Mouse (Mus musculus): ENCODE measurements around the gene Cd209a. TPM values are rescaled to one million over a fixed set of nuclear protein-coding genes. Genes with fewer than 3 reads are reported as not detected.
A peak's percentile ranks its signal among the peaks of the same experiment; 100 is the strongest.
"Not testable (repeated sequence)": the region's sequence is repeated elsewhere in the genome, so short reads cannot be mapped to it uniquely, and the experiment has no call there.

Gene Cd209a
- total RNA-seq (2021) = under 1 TPM; 0.22 to 0.42 TPM

GRCm38 (mm10) chr8:3748761-3749160 is at the start of gene Cd209a:
TSS of gene Cd209a (minus strand) at chr8:3748984.
- no peak for DNase-seq (ENCODE audit: low spot score)
- intact Hi-C loops (cut with DNase I) = no loop called here

DNA sequence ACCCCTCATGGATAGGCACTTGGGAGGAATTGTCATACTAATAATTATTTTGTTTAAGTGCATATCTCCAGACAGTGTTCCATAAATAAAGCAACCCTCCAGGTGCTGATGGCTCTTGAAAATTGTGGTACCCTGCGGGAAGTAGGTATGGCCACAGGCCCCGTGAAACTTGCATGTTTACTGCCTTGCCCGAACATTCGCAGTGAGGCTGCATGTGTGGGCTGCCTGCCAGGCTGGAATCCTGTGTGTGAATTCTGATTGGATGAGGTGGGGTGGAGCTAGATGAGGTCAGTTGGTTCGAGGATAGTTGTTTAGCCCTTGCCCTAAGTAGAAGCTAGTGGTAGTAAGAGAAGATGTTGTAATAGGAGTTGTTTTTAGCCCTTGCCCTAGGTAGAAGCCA is 19.9 kb upstream of the Cd209a start:
- intact Hi-C loops (cut with DNase I); DNase-seq (ENCODE audit: low spot score): not testable (repeated sequence)

- intact Hi-C loops (cut with DNase I) = no loop called here
- no peak for DNase-seq (ENCODE audit: low spot score)
These were observed 5.6 kb upstream of the Cd209a start for GRCm38 (mm10) chr8:3754261-3754850.

DNA sequence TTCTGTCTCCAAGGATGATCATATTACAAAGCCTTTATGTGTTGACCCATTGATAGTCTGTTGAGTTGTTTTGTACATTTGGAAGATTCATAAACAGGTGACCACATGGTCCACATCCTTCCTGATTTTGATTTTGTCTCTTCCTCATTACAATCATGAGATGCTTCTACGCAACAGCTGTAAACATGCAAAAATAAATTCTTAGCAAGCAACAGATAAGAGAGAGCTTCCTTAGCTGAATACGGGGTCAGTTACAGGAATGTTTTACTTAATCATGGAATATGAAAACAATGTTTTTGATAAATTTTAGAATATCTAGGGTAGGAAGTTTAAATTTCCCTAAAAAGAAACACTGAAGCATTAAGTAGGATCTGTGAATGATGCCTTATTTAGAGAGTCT is 11.8 kb downstream of the Cd209a start:
- intact Hi-C loops (cut with DNase I) = no loop called here
- DNase-seq (ENCODE audit: low spot score) = no peak

DNA sequence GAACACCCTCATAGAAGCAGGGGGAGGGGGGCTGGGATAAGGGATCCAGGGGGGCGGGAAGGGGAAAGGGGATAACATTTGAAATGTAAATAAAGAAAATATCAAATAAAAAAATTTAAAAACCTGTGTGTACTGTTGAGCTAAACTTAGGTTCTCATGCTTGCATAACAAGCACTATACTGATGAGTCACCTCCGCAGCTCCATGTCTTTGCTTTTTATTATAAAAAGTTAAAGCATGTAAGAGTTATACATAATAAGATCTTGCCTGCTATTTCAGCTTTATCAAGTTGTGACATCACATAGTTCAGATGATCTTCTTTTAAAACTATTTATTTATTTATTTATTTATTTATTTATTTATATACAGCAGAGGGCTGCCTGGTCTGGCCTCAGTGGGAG is 13.2 kb downstream of the Cd209a start:
- intact Hi-C loops (cut with DNase I) = no loop called here
- no peak for DNase-seq (ENCODE audit: low spot score)

DNA sequence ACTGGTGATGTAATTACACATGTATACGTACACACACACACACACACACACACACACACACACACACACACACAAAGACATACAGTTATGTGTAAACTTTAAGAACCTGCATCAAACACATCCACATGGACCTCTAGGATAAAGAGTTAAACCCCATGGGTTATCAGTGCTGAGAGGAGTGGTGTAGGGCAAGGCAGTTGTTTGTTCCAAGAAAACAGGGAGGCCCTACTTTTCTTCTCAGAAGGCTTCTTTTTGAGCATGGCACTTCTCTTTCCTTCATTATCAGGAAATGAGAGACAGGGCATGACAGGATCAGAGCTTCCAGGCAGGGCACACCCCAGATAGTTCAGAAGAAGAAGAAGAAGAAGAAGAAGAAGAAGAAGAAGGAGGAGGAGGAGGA is 14.7 kb downstream of the Cd209a start:
- DNase-seq (ENCODE audit: low spot score) = no peak
- intact Hi-C loops (cut with DNase I) = no loop called here

- DNase-seq (ENCODE audit: low spot score) = no peak
- intact Hi-C loops (cut with DNase I) = no loop called here
These were observed 27.7 kb downstream of the Cd209a start for GRCm38 (mm10) chr8:3721041-3721440.

DNA sequence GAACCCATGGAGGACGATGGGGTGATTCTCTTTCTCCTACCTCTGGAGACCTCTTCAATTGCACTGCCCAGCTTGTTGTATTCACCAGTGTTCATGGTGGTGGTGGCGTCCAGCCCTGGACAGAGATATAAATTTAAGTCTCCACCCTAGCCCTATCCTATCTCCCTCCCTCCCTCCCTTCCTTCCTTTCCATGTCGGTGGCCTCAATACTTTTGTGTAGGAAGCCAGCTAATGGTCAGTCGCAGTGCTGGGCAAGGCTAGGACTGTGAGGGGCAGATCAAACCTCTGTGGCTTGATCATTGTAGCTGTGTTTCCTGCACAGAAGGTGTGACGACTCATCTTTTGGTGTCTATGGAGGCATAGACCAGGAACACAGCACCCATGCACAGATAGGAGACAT is 28.2 kb downstream of the Cd209a start, which contains the start of gene Clec4g:
Gene Clec4g, minus strand, starts transcription at position 101 of the 400 bp plus-strand sequence.
- intact Hi-C loops (cut with DNase I) = no loop called here

GRCm38 (mm10) chr8:3718559-3718958 is 30.2 kb downstream of the Cd209a start:
- intact Hi-C loops (cut with DNase I) = loop anchor here (5.0 kb wide), 1 partner anchor 239 kb away; no protein-coding TSS in a partner anchor
- DNase-seq (ENCODE audit: low spot score) = peak; percentile 32

More for the DNA sequence above, 28.2 kb downstream of the Cd209a start, which contains the start of gene Clec4g:
- DNase-seq (ENCODE audit: low spot score) = no peak

GRCm38 (mm10) chr8:3717321-3717954 is 31.3 kb downstream of the Cd209a start:
- intact Hi-C loops (cut with DNase I) = loop anchor here (5.0 kb wide), 1 partner anchor 240 kb away; no protein-coding TSS in a partner anchor

GRCm38 (mm10) chr8:3711646-3712045 is 37.1 kb downstream of the Cd209a start:
- intact Hi-C loops (cut with DNase I) = no loop called here
- DNase-seq (ENCODE audit: low spot score) = no peak

More at GRCm38 (mm10) chr8:3717321-3717954, 31.3 kb downstream of the Cd209a start:
- DNase-seq (ENCODE audit: low spot score) = no peak

GRCm38 (mm10) chr8:3710312-3710711 is 38.5 kb downstream of the Cd209a start:
- intact Hi-C loops (cut with DNase I) = no loop called here
- no peak for DNase-seq (ENCODE audit: low spot score)

DNA sequence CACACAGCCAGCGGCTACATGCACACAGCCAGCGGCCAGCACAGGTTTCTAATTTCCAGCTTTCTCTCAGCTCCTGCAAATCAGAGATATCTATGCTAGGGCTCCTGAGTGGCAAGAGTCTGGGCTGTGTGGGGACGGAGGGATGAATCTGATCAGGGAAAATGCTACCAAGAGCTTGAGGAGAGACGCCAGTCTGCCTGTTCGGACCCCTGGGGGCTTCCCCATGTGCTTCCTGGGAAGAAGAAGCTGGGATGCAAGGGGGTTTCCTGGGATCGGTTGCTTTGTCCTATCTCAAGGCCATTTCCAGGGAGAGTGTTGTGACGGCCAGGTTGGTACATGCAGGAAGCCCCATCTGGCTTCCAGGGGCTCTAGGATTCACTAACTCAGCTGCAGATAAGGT is 41.2 kb downstream of the Cd209a start:
- DNase-seq (ENCODE audit: low spot score) = no peak
- intact Hi-C loops (cut with DNase I) = no loop called here

- intact Hi-C loops (cut with DNase I) = no loop called here
- DNase-seq (ENCODE audit: low spot score) = no peak
These were observed 43.1 kb downstream of the Cd209a start for GRCm38 (mm10) chr8:3705711-3706110.

DNA sequence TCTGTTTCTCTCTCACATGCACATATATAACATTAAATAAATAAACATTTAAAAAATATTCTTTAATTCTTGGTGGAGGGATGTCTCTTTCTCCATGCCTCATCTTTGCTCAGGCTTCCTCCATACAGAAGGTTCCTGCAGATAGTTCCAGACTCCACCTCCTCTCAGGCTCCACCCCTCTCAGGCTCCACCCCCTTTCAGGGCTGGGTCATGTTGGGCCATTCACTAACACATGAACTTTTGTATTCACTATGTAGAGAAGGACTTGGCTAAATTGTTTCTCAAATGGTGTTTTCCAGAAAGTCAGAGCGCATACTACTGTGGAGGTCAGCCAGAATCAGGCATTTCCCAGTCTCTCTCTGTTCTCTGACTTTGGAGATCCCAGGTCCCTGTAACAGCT is 47.3 kb downstream of the Cd209a start:
- intact Hi-C loops (cut with DNase I) = no loop called here
- DNase-seq (ENCODE audit: low spot score) = no peak

- intact Hi-C loops (cut with DNase I) = no loop called here
These were observed 54.7 kb downstream of the Cd209a start, which contains the start of gene Fcer2a for GRCm38 (mm10) chr8:3694121-3694520. TSS of gene Fcer2a (minus strand) at chr8:3694175.

More at GRCm38 (mm10) chr8:3694121-3694520, 54.7 kb downstream of the Cd209a start, which contains the start of gene Fcer2a:
- no peak for DNase-seq (ENCODE audit: low spot score)

Small RNAs within 50 kb of the gene (microRNA-seq; reads per million reads assigned to microRNA genes)
- not detected for gene Gm24934

Other genes with a start within 250 kb of the Cd209a start
- gene Mcoln1, start 248.5 kb downstream of the Cd209a start, total RNA-seq (2021) = 10 to 100 TPM; 18.5 to 22.0 TPM
- gene Pnpla6, start 233.6 kb downstream of the Cd209a start, total RNA-seq (2021) = 10 to 100 TPM; 10.6 to 11.9 TPM
- gene C330021F23Rik, start 181.0 kb downstream of the Cd209a start, total RNA-seq (2021) = under 1 TPM in 1 of 2 experiments, not detected in 1; 0.25 TPM
- under 1 TPM; 0.47 to 0.67 TPM for gene Camsap3, start 161.7 kb downstream of the Cd209a start, total RNA-seq (2021)
- gene Xab2, start 127.7 kb downstream of the Cd209a start, total RNA-seq (2021) = 10 to 100 TPM; 14.5 to 14.9 TPM
- 10 to 100 TPM; 70.6 to 80.3 TPM for gene Pet100, start 127.4 kb downstream of the Cd209a start, total RNA-seq (2021)
- gene Pcp2, start 123.4 kb downstream of the Cd209a start, total RNA-seq (2021) = not detected
- gene Stxbp2, start 118.0 kb downstream of the Cd209a start, total RNA-seq (2021) = 1 to 10 TPM; 4.5 to 4.8 TPM
- gene Retn, start 93.2 kb downstream of the Cd209a start, total RNA-seq (2021) = 1 to 10 TPM in 1 of 2 experiments, under 1 TPM in 1; 0.70 to 3.7 TPM
- under 1 TPM; 0.22 to 0.34 TPM for gene Mcemp1, start 83.2 kb downstream of the Cd209a start, total RNA-seq (2021)
- 1 to 10 TPM in 1 of 2 experiments, not detected in 1; 2.2 TPM for gene Fcor, start 76.6 kb downstream of the Cd209a start, total RNA-seq (2021)
- gene Trappc5, start 72.7 kb downstream of the Cd209a start, total RNA-seq (2021) = 10 to 100 TPM; 19.1 to 19.3 TPM
- under 1 TPM; 0.29 to 0.59 TPM for gene Fcer2a, start 54.8 kb downstream of the Cd209a start, total RNA-seq (2021)
- gene Clec4g, start 28.3 kb downstream of the Cd209a start, total RNA-seq (2021) = under 1 TPM; 0.65 to 0.67 TPM
- not detected for gene Cd209e, start 105.3 kb upstream of the Cd209a start, total RNA-seq (2021)
- gene Cd209d, start 129.6 kb upstream of the Cd209a start, total RNA-seq (2021) = not detected
- under 1 TPM; 0.28 to 0.36 TPM for gene Cd209b, start 177.9 kb upstream of the Cd209a start, total RNA-seq (2021)
- gene Cd209c, start 205.8 kb upstream of the Cd209a start, total RNA-seq (2021) = not detected

Measured in heart, postnatal 25 days (tissue).